ENCODE assay signal across 9 mouse cellular contexts in the genomic region with DNA sequence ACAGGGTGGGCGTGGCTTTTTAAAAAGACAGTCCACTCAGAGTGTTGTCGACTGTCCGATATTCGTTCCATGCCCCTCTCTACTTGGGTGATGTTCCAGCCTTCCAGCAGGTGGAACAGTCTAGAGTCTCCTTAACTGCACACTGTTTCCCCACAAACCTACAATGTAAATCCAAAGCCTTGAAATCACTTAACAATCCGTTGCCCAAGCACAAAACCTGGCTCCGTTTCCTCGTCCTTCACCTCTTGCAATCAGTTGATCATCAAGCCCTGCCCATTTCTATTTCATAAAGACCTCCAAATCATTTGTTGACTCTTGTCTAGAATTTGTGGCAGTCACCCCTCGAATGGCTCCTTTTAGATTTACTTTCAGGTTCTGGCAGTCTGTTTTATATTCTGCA. TPM values are rescaled to one million over a fixed set of nuclear protein-coding genes. Genes with fewer than 3 reads are reported as not detected.
DNase-seq lines count a peak whose midpoint lies in the region; ATAC-seq and TF ChIP-seq lines count a peak whose summit lies in the region.
"Had no signal": no experiment of that assay in that cellular context is flagged by ENCODE, and none has a peak within 500 bp of the region (broad histone marks: within the 10 kb centered on the region; RNA-seq: fewer than 3 reads in every experiment).

No protein-coding gene starts in this region.

- H3K79me2 ChIP-seq in myocyte (ENCODE audit: control insufficient read depth, insufficient read depth): peaks cover 6% of the 10 kb centered on the region

- no peak for TF ChIP-seq POLR2A in myocyte (IDR thresholded peaks at IDR 0.05; ENCODE audit: insufficient read length, low read depth)

- H3K4me3 ChIP-seq in layer of hippocampus, adult 2 months: peak overlapping the region; percentile 96
- H3K4me3 ChIP-seq in embryonic facial prominence, embryonic 12.5 days: peak overlapping the region; percentile 50; the same call in 1 of the 2 replicates
- H3K4me3 ChIP-seq in hindbrain, embryonic 14.5 days (replicated peaks; ENCODE audit: low read length): peak overlapping the region; percentile 57; the same call in 1 of the 2 replicates
- H3K4me3 ChIP-seq in myocyte: peak overlapping the region; percentile 48

- no peak for TF ChIP-seq CTCF in layer of hippocampus, adult 2 months (conservative IDR thresholded peaks at IDR 0.05)

- 0 out of 2 replicates have a peak, but pooled peaks cover 7% of the 10 kb centered on the region for H3K4me1 ChIP-seq in embryonic facial prominence, embryonic 12.5 days
- H3K4me1 ChIP-seq in hindbrain, embryonic 14.5 days (replicated peaks; ENCODE audit: control insufficient read depth, insufficient read depth, low read length): peaks cover 6% of the 10 kb centered on the region; the same call in 1 of the 2 replicates

- no peaks in the 10 kb centered on the region for H3K36me3 ChIP-seq in embryonic facial prominence, embryonic 12.5 days
- peaks cover 14% of the 10 kb centered on the region for H3K36me3 ChIP-seq in hindbrain, embryonic 14.5 days (replicated peaks; ENCODE audit: control insufficient read depth, insufficient read depth)
- peaks cover 17% of the 10 kb centered on the region for H3K36me3 ChIP-seq in myocyte (ENCODE audit: control insufficient read depth, insufficient read depth)

- ATAC-seq in embryonic facial prominence, embryonic 12.5 days (ENCODE audit: insufficient number of reproducible peaks, insufficient read depth, low FRiP score, low TSS enrichment): no peak
- ATAC-seq in hindbrain, embryonic 14.5 days (ENCODE audit: low FRiP score): no peak

- 89% methylated on average over 8 of the region's 8 CpGs for WGBS in embryonic facial prominence, embryonic 12.5 days
- WGBS in hindbrain, embryonic 14.5 days: 91% methylated on average over 8 of the region's 8 CpGs

- no peaks in the 10 kb centered on the region for H3K9me3 ChIP-seq in embryonic facial prominence, embryonic 12.5 days
- H3K9me3 ChIP-seq in hindbrain, embryonic 14.5 days (ENCODE audit: control insufficient read depth, low read length): no peaks in the 10 kb centered on the region

- no peaks in the 10 kb centered on the region for H3K27me3 ChIP-seq in embryonic facial prominence, embryonic 12.5 days
- H3K27me3 ChIP-seq in hindbrain, embryonic 14.5 days (ENCODE audit: control insufficient read depth, insufficient read depth, low read length): no peaks in the 10 kb centered on the region
- no peaks in the 10 kb centered on the region for H3K27me3 ChIP-seq in myocyte (ENCODE audit: control insufficient read depth, insufficient read depth, insufficient read length)

- peak overlapping the region; percentile 51 for H3K4me2 ChIP-seq in embryonic facial prominence, embryonic 12.5 days (replicated peaks)
- peak overlapping the region; percentile 61 for H3K4me2 ChIP-seq in hindbrain, embryonic 14.5 days (replicated peaks)
- peak overlapping the region; percentile 69 for H3K4me2 ChIP-seq in myocyte (ENCODE audit: low read depth)

- no peak for DNase-seq in layer of hippocampus, adult 2 months (ENCODE audit: low spot score in 2 of 2)
- no peak for DNase-seq in layer of hippocampus, postnatal 25 days (ENCODE audit: extremely low spot score in 1 of 2, low spot score in 1 of 2)
- no peak for DNase-seq in hindbrain, embryonic 14.5 days (ENCODE audit: low spot score)
- no peak for DNase-seq in thymus, postnatal 14 days
- DNase-seq in embryo, embryonic 10 days (ENCODE audit: low spot score): no peak
- DNase-seq in kidney, postnatal 25 days: no peak
- DNase-seq: heart, adult 18-20 months had no signal

- no peak overlapping the region for H3K9ac ChIP-seq in embryonic facial prominence, embryonic 12.5 days
- H3K9ac ChIP-seq in hindbrain, embryonic 14.5 days: 0 out of 2 replicates have a peak overlapping the region, but pooled peaks have one; percentile 73

- no peak overlapping the region for H3ac ChIP-seq in myocyte (ENCODE audit: control insufficient read depth, insufficient read length)

- H3K27ac ChIP-seq in layer of hippocampus, adult 2 months: no peak overlapping the region
- H3K27ac ChIP-seq in embryonic facial prominence, embryonic 12.5 days: no peak overlapping the region
- no peak overlapping the region for H3K27ac ChIP-seq in hindbrain, embryonic 14.5 days

TF ChIP-seq in myocyte, 11 proteins besides CTCF, POLR2A, EP300 and RAD21:
- TF ChIP-seq MYOD1 (IDR thresholded peaks at IDR 0.05; ENCODE audit: control insufficient read depth in 1 of 3, insufficient read length in 2 of 3, low read depth in 2 of 3) (no peak), REST (IDR thresholded peaks at IDR 0.05; ENCODE audit: insufficient read depth, insufficient read length) (no peak), MYOG (IDR thresholded peaks at IDR 0.05; ENCODE audit: control insufficient read depth in 1 of 3, insufficient read depth in 1 of 3, insufficient read length in 2 of 3, low read depth in 2 of 3) (no peak), CEBPB (IDR thresholded peaks at IDR 0.05; ENCODE audit: insufficient read depth, poor library complexity, severe bottlenecking) (no peak), MAX (IDR thresholded peaks at IDR 0.05; ENCODE audit: low read depth) (no peak), POLR2AphosphoS2 (IDR thresholded peaks at IDR 0.05; ENCODE audit: insufficient read length, low read depth) (no peak), USF1 (IDR thresholded peaks at IDR 0.05; ENCODE audit: low read depth) (no peak), TCF12 (IDR thresholded peaks at IDR 0.05; ENCODE audit: insufficient read depth, poor library complexity, severe bottlenecking) (no peak), E2F4 (IDR thresholded peaks at IDR 0.05; ENCODE audit: insufficient read depth) (no peak), SRF (IDR thresholded peaks at IDR 0.05; ENCODE audit: control insufficient read depth, insufficient read length, low read depth) (no peak), TCF3 (IDR thresholded peaks at IDR 0.05; ENCODE audit: insufficient read length, low read depth) (no peak)
TF ChIP-seq in myocyte: peak in this region for 0.

RNA-seq across cellular contexts. Expression of a gene that starts 1.4 kb away (rescaled TPM):
- total RNA-seq in layer of hippocampus, adult 2 months (2021): 10 to 100 TPM; 44.9 to 45.6 TPM
- total RNA-seq in layer of hippocampus, postnatal 25 days (2021): 10 to 100 TPM; 45.3 to 47.4 TPM
- 47.6 and 50.0 TPM in 2 replicates for polyA plus RNA-seq in embryonic facial prominence, embryonic 12.5 days (2016; fragmentation: Nextera tagmentation; extraction: Ambion mirVana)
- 54.9 and 62.9 TPM in 2 replicates for polyA plus RNA-seq in hindbrain, embryonic 14.5 days (2014; fragmentation: Nextera tagmentation; extraction: Ambion mirVana)
- 10.0 TPM for polyA plus RNA-seq in myocyte (2012; fragmentation: generic; extraction: Trizol)
